ENCODE assay signal across 21 mouse cellular contexts in the genomic region with DNA sequence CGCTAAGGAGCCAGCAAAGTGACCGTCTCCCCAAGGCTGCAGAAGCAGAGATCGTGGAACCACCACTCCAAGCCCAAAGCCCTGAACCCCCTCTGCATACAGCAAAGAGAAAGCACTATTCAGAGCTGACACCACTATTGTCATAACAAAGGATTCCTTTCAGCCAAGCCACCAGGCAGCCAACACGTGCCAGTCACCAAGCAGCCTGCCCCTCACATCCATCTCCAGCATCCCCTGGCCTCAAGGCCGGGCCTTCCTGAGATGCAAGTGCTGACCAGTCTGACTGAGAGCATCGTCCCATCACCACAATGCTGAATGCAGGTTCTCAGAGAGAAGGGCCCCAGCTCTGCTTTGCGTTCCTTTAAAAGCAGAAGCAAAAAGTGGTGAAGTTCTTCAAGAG. TPM values are rescaled to one million over a fixed set of nuclear protein-coding genes. Genes with fewer than 3 reads are reported as not detected.
DNase-seq lines count a peak whose midpoint lies in the region; TF ChIP-seq lines count a peak whose summit lies in the region.
"Had no signal": no experiment of that assay in that cellular context is flagged by ENCODE, and none has a peak within 500 bp of the region (broad histone marks: within the 10 kb centered on the region; RNA-seq: fewer than 3 reads in every experiment).

No protein-coding gene starts in this region.

- TF ChIP-seq CTCF in cerebellum, adult 2 months (IDR thresholded peaks at IDR 0.05; ENCODE audit: borderline replicate concordance, insufficient read depth, low read depth, low read length), result no peak
- no peak for TF ChIP-seq CTCF in layer of hippocampus, adult 2 months (conservative IDR thresholded peaks at IDR 0.05)
- no peak for TF ChIP-seq CTCF in left cerebral cortex, adult 2 months (IDR thresholded peaks at IDR 0.05)

- no peak for TF ChIP-seq POLR2A in cerebellum, adult 2 months (IDR thresholded peaks at IDR 0.05; ENCODE audit: borderline replicate concordance, insufficient read depth, low read length)

- H3K27ac ChIP-seq in cerebellum, adult 2 months (ENCODE audit: insufficient read depth, low read length), result peak overlapping the region; percentile 4; the same call in 1 of the 2 replicates
- peak overlapping the region; percentile 74 for H3K27ac ChIP-seq in layer of hippocampus, adult 2 months
- peak overlapping the region; percentile 32 for H3K27ac ChIP-seq in left cerebral cortex, adult 2 months
- H3K27ac ChIP-seq: forebrain, embryonic 10.5 days; forebrain, embryonic 13.5 days; heart, embryonic 13.5 days; hindbrain, embryonic 14.5 days; hindbrain, postnatal 0 days had no signal

- WGBS in cerebellum, adult 2 months, result 39% methylated on average over 7 of the region's 7 CpGs

- no peak overlapping the region for H3K4me3 ChIP-seq in cerebellum, adult 2 months (replicated peaks; ENCODE audit: insufficient read depth, low read depth, low read length)
- no peak overlapping the region for H3K4me3 ChIP-seq in layer of hippocampus, adult 2 months
- H3K4me3 ChIP-seq in left cerebral cortex, adult 2 months, result no peak overlapping the region
- H3K4me3 ChIP-seq: forebrain, embryonic 10.5 days; forebrain, embryonic 13.5 days; heart, embryonic 13.5 days had no signal

- intact Hi-C loops in left cerebral cortex, adult 2 months (cut with DNase I), result no loop called here
- intact Hi-C loops in left cerebral cortex, postnatal 14 days (cut with DNase I), result no loop called here

- no peak for DNase-seq in cerebellum, adult 2 months
- no peak for DNase-seq in cerebellum, postnatal 10 days
- no peak for DNase-seq in layer of hippocampus, adult 2 months (ENCODE audit: low spot score in 2 of 2)
- no peak for DNase-seq in layer of hippocampus, postnatal 25 days (ENCODE audit: extremely low spot score in 1 of 2, low spot score in 1 of 2)
- DNase-seq in left cerebral cortex, adult 2 months (ENCODE audit: extremely low spot score in 1 of 2, low spot score in 2 of 2), result no peak
- DNase-seq in left cerebral cortex, postnatal 14 days (ENCODE audit: low spot score in 2 of 2), result no peak
- DNase-seq in layer of hippocampus, adult 9-11 months, result peak; percentile 83
- DNase-seq in kidney, postnatal 10 days, result no peak
- DNase-seq: adrenal gland, adult 8-10 months; adrenal gland, postnatal 25 days; cerebellum, adult 9-11 months; cerebellum, postnatal 36 days; gastrocnemius, postnatal 25 days; heart, adult 18-20 months; heart, postnatal 14 days; heart, postnatal 4 days had no signal

- no peaks in the 10 kb centered on the region for H3K27me3 ChIP-seq in cerebellum, adult 2 months (ENCODE audit: control insufficient read depth, insufficient read depth, low read length)
- H3K27me3 ChIP-seq: forebrain, embryonic 13.5 days; heart, embryonic 13.5 days had no signal

- H3K4me1 ChIP-seq in cerebellum, adult 2 months (ENCODE audit: control insufficient read depth, insufficient read depth, low read length), result peaks cover 45% of the 10 kb centered on the region
- H3K4me1 ChIP-seq: forebrain, embryonic 13.5 days; heart, embryonic 13.5 days had no signal

RNA-seq across cellular contexts. Expression of gene Prkcz, which starts 28.9 kb away (rescaled TPM):
- polyA plus RNA-seq in cerebellum, adult 2 months (2012; rRNA removed), result 245 and 253 TPM in 2 replicates
- 100 to 1,000 TPM; 158 to 160 TPM for total RNA-seq in layer of hippocampus, adult 2 months (2021)
- total RNA-seq in layer of hippocampus, postnatal 25 days (2021), result 100 to 1,000 TPM; 161 to 170 TPM
- total RNA-seq in left cerebral cortex, adult 2 months (2021), result 100 to 1,000 TPM; 221 to 226 TPM
- 100 to 1,000 TPM; 204 to 214 TPM for total RNA-seq in left cerebral cortex, postnatal 14 days (2021)

Comparison
In these comparisons a context has a peak if more than half of its experiments do, and no peak if none do; other contexts are left out.
1. H3K27ac ChIP-seq: peak in every context shown above with its lines; median percentile 74 in layer of hippocampus, adult 2 months; 32 in left cerebral cortex, adult 2 months; 4 in cerebellum, adult 2 months.